8 mouse cellular contexts compared by ENCODE assay signal in the genomic region with DNA sequence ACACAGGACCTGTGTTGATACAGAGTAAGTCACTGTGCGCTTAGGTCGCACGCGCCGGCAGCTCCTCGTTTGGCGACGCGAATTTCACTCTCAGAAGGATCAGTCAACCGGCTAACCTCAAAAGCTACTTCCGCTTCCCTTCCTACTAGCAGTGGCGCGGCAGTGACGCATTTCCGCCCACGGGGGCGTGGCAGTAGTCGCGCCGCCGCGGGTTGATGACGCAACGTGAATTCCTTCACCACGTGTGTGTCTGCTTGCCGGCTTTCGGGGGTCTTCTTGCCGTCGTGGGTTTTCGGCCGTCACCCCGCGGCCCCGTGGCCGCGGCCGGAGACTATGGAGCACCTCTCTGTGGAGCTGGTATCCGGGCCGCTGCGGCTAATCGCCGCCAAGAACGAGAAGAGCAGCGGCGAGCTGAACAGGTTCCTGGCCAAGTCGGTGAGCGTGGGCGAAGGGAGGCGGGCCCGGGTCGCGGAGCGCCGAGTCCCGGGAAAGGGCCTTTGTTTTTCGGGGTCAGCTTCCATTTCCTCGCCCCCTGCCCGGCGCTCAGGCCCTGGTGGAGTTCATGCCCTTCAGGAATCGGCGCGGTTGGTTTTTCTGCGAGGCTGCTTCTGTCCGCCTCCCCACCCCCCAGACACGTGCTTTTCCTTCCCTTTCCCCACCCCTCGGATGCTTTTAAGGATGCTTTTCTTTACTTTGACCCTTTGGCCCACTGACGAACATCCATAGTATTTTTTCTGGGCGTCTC. TPM values are rescaled to one million over a fixed set of nuclear protein-coding genes. Genes with fewer than 3 reads are reported as not detected.
DNase-seq lines count a peak whose midpoint lies in the region; ATAC-seq lines count a peak whose summit lies in the region.

A gene (plus strand): TSS at position 202 of the 745 bp plus-strand sequence.

- ATAC-seq in megakaryocyte progenitor cell, adult 5-6 weeks (replicated peaks; ENCODE audit: poor library complexity): peak; percentile 99

- DNase-seq in adipocyte (ENCODE audit: low spot score): peak; percentile 92
- DNase-seq in embryo, embryonic 10 days (ENCODE audit: low spot score): peak; percentile 100
- DNase-seq in gastrocnemius, postnatal 10 days: peak; percentile 96
- DNase-seq in induced T-regulatory cell, adult 2 months (ENCODE audit: low read depth): peak; percentile 97
- DNase-seq in left cerebral cortex, adult 9 months (ENCODE audit: low spot score in 2 of 2): peak; percentile 91 to 98
- DNase-seq in right cerebral cortex, postnatal 14 days: peak; percentile 97
- DNase-seq in urinary bladder, postnatal 36 days (ENCODE audit: low spot score in 2 of 2): peak; percentile 91 to 93

RNA-seq across cellular contexts. Expression of the gene that starts here (rescaled TPM):
- 10 to 100 TPM in 1 of 2 experiments, 1 to 10 TPM in 1; 7.8 to 12.8 TPM for total RNA-seq in gastrocnemius, postnatal 10 days (2021)
- total RNA-seq in megakaryocyte progenitor cell, adult 5-6 weeks (2015): 40.5 and 72.6 TPM in 2 replicates
- 29.2 and 62.6 TPM in 2 replicates for total RNA-seq in megakaryocyte progenitor cell, adult 5-6 weeks (2017)

Comparison
In these comparisons a context has a peak if more than half of its experiments do, and no peak if none do; other contexts are left out.
1. Peak in every context shown above with its lines: DNase-seq and ATAC-seq.